ENCODE assay signal across 7 mouse cellular contexts in genomic region chr7:39518362-39518761, GRCm38 (mm10). TPM values are rescaled to one million over a fixed set of nuclear protein-coding genes. Genes with fewer than 3 reads are reported as not detected.
DNase-seq lines count a peak whose midpoint lies in the region; ATAC-seq and TF ChIP-seq lines count a peak whose summit lies in the region.

No protein-coding gene starts in this region.

- no peaks in the 10 kb centered on the region for H3K9me3 ChIP-seq in ES-E14 (ENCODE audit: control insufficient read depth, insufficient read depth, low read depth, low read length)
- no peaks in the 10 kb centered on the region for H3K9me3 ChIP-seq in embryonic facial prominence, embryonic 13.5 days
- peaks cover 23% of the 10 kb centered on the region; the same call in 1 of the 2 replicates for H3K9me3 ChIP-seq in hindbrain, embryonic 10.5 days
- H3K9me3 ChIP-seq in midbrain, embryonic 10.5 days (replicated peaks) = peaks cover 17% of the 10 kb centered on the region; the same call in 1 of the 2 replicates

- no peak overlapping the region for H3K27ac ChIP-seq in ES-E14 (ENCODE audit: insufficient read depth, low read depth, low read length, poor library complexity, severe bottlenecking)
- no peak overlapping the region for H3K27ac ChIP-seq in embryonic facial prominence, embryonic 13.5 days
- peak overlapping the region; percentile 98 for H3K27ac ChIP-seq in hindbrain, embryonic 10.5 days
- H3K27ac ChIP-seq in midbrain, embryonic 10.5 days (replicated peaks) = peak overlapping the region; percentile 97

- no peak for ATAC-seq in embryonic facial prominence, embryonic 13.5 days (ENCODE audit: insufficient number of reproducible peaks, insufficient read depth, low FRiP score, low TSS enrichment, low read depth)

- peak overlapping the region; percentile 62; the same call in 1 of the 2 replicates for H3K9ac ChIP-seq in ES-E14 (ENCODE audit: insufficient read depth, low read depth, low read length, poor library complexity, severe bottlenecking)
- H3K9ac ChIP-seq in embryonic facial prominence, embryonic 13.5 days = no peak overlapping the region

- H3K4me1 ChIP-seq in ES-E14 (ENCODE audit: control insufficient read depth in 2 of 2, insufficient read depth in 2 of 2, low read length in 2 of 2, poor library complexity in 1 of 2) = no peaks in the 10 kb centered on the region
- no peaks in the 10 kb centered on the region for H3K4me1 ChIP-seq in embryonic facial prominence, embryonic 13.5 days
- H3K4me1 ChIP-seq in hindbrain, embryonic 10.5 days (replicated peaks) = peaks cover 3% of the 10 kb centered on the region
- 0 out of 2 replicates have a peak, but pooled peaks cover 3% of the 10 kb centered on the region for H3K4me1 ChIP-seq in midbrain, embryonic 10.5 days

- H3K4me2 ChIP-seq in embryonic facial prominence, embryonic 13.5 days = peak overlapping the region; percentile 58

- H3K36me3 ChIP-seq in ES-E14 (ENCODE audit: control insufficient read depth, insufficient read depth, low read length, poor library complexity, severe bottlenecking) = no peaks in the 10 kb centered on the region
- no peaks in the 10 kb centered on the region for H3K36me3 ChIP-seq in embryonic facial prominence, embryonic 13.5 days
- H3K36me3 ChIP-seq in hindbrain, embryonic 10.5 days = peaks cover 15% of the 10 kb centered on the region
- H3K36me3 ChIP-seq in midbrain, embryonic 10.5 days = peaks cover 13% of the 10 kb centered on the region; the same call in 1 of the 2 replicates

- in situ Hi-C loops in ES-E14 (cut with MboI; ENCODE audit: low sequenced_read_pairs in 2 of 2, unreplicated experiment in 2 of 2) = no loop called here

- H3K4me3 ChIP-seq in ES-E14 (ENCODE audit: insufficient read depth in 1 of 2, low read depth in 1 of 2, low read length in 2 of 2, poor library complexity in 1 of 2, severe bottlenecking in 1 of 2) = peak overlapping the region; percentile 33 to 95; a peak in 3 of 4 replicates
- peak overlapping the region; percentile 65; the same call in 1 of the 2 replicates for H3K4me3 ChIP-seq in embryonic facial prominence, embryonic 13.5 days
- peak overlapping the region; percentile 67 for H3K4me3 ChIP-seq in hindbrain, embryonic 10.5 days
- peak overlapping the region; percentile 72 for H3K4me3 ChIP-seq in midbrain, embryonic 10.5 days

- intact Hi-C loops in left cerebral cortex, postnatal 14 days (cut with DNase I) = no loop called here

- WGBS in embryonic facial prominence, embryonic 13.5 days = 84% methylated on average over 12 of the region's 12 CpGs
- WGBS in hindbrain, embryonic 10.5 days = 87% methylated on average over 12 of the region's 12 CpGs
- WGBS in midbrain, embryonic 10.5 days = 90% methylated on average over 12 of the region's 12 CpGs

- DNase-seq in CD4-positive helper T cell, adult 2 months (ENCODE audit: low read depth, low spot score) = peak; percentile 53
- DNase-seq in ES-E14 (ENCODE audit: low read depth, low spot score) = no peak
- DNase-seq in hindbrain, embryonic 10.5 days (ENCODE audit: low spot score) = peak; percentile 10
- peak; percentile 7 to 8 for DNase-seq in left cerebral cortex, postnatal 14 days (ENCODE audit: low spot score in 2 of 2)
- DNase-seq in midbrain, embryonic 10.5 days (ENCODE audit: low spot score) = no peak
- peak; percentile 24 for DNase-seq in thymus, postnatal 14 days

- H3K27me3 ChIP-seq in embryonic facial prominence, embryonic 13.5 days = no peaks in the 10 kb centered on the region
- no peaks in the 10 kb centered on the region for H3K27me3 ChIP-seq in hindbrain, embryonic 10.5 days (ENCODE audit: insufficient read depth, poor library complexity, severe bottlenecking)
- no peaks in the 10 kb centered on the region for H3K27me3 ChIP-seq in midbrain, embryonic 10.5 days (ENCODE audit: low read depth, poor library complexity, severe bottlenecking)

TF ChIP-seq in ES-E14, 5 proteins besides CTCF, POLR2A, EP300 and RAD21:
- TF ChIP-seq ZNF384 (IDR thresholded peaks at IDR 0.05; ENCODE audit: low read depth, low read length) (no peak), CHD2 (IDR thresholded peaks at IDR 0.05; ENCODE audit: low read depth, low read length) (no peak), ZC3H11A (IDR thresholded peaks at IDR 0.05; ENCODE audit: borderline replicate concordance, low read depth, low read length) (no peak), HCFC1 (IDR thresholded peaks at IDR 0.05; ENCODE audit: borderline replicate concordance, insufficient read depth, low read length) (no peak), MAFK (IDR thresholded peaks at IDR 0.05; ENCODE audit: insufficient read depth, low read depth, low read length) (no peak)

RNA-seq across cellular contexts. Expression of gene Zfp619, which starts 0.8 kb away (rescaled TPM):
- total RNA-seq in ES-E14 (2012; rRNA removed) = 3.7 and 4.2 TPM in 2 replicates
- 1.6 and 1.7 TPM in 2 replicates for polyA plus RNA-seq in embryonic facial prominence, embryonic 13.5 days (2015; fragmentation: Nextera tagmentation; extraction: Ambion mirVana)
- 2.2 and 2.4 TPM in 2 replicates for polyA plus RNA-seq in hindbrain, embryonic 10.5 days (2016; fragmentation: Nextera tagmentation; extraction: Ambion mirVana)
- total RNA-seq in left cerebral cortex, postnatal 14 days (2021) = 1 to 10 TPM; 4.4 TPM
- polyA plus RNA-seq in midbrain, embryonic 10.5 days (2016; fragmentation: Nextera tagmentation; extraction: Ambion mirVana) = 2.7 and 3.1 TPM in 2 replicates

Comparison
In these comparisons a context has a peak if more than half of its experiments do, and no peak if none do; other contexts are left out.
1. DNase-seq: peak in CD4-positive helper T cell, adult 2 months (single experiment), hindbrain, embryonic 10.5 days (single experiment), left cerebral cortex, postnatal 14 days (2 of 2) and thymus, postnatal 14 days (single experiment); none in ES-E14 (single experiment) and midbrain, embryonic 10.5 days (single experiment).
2. H3K27ac ChIP-seq: peak in hindbrain, embryonic 10.5 days (single experiment) and midbrain, embryonic 10.5 days (single experiment); none in ES-E14 (single experiment) and embryonic facial prominence, embryonic 13.5 days (single experiment).
3. Peak in every context shown above with its lines, with median percentiles within 50 percentile points of each other: H3K4me3 ChIP-seq.